Mouse (Mus musculus) testis, adult 2 months (tissue): ENCODE measurements around the gene Fam53b.

Experiments used
- CTCF ChIP-seq: fragments of 200-500 bp; IDR thresholded peaks from 2 replicates; pipeline ENCODE4 v1.5.1; 2012; ENCODE audit warnings: low read depth, mild to moderate bottlenecking, inconsistent platforms, low read length, moderate library complexity; ENCODE audit not compliant: control insufficient read depth, insufficient read depth, insufficient replicate concordance
- POLR2A ChIP-seq: fragments of 200-500 bp; IDR thresholded peaks from 2 replicates; pipeline ENCODE4 v1.6.1; 2012; ENCODE audit warnings: low read depth, mild to moderate bottlenecking, inconsistent platforms, low read length, moderate library complexity; ENCODE audit not compliant: control insufficient read depth

GRCm38 (mm10) chr7:132842455-132842854 lies 28.8 kb upstream of the Fam53b start:
- no peak for TF ChIP-seq CTCF
- TF ChIP-seq POLR2A = no peak
